Mouse (Mus musculus) gastrocnemius, postnatal 4 days (tissue): ENCODE measurements at regions not wholly inside any gene's neighbourhood (a gene's known extent, or its start where the extent isn't known, plus 50 kb on each side); places are given as distances from the start of the nearest gene placed in this dataset.

Experiments used
- DNase-seq, 2 experiments: peaks; one replicate each; pipeline ENCODE4 v3.0.0; 2021 to 2022; ENCODE audit warnings: low spot score in 2 of 2, mixed read lengths in 2 of 2

DNA sequence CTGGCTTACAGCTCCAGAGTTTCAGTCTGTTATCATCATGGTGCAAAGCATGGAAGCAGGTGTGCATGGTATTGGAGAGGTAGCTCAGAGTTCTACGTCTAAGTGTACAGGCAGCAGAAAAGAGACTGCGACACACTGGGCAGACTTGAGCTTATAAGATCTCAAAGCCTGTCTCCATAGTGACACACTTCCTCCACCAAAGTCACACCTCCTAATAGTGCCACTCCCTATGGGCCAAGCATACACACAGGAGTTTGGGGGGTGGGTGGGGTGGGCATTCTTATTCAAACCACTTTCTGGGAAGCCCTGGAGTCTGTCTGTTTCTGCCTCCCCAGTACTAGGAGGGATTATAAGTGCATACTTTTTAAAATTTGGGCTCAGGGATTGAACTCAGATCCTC, 219.5 kb upstream of the Prok2 start:
- DNase-seq = no peak

- DNase-seq = no peak
Observed at GRCm38 (mm10) chr6:99942958-99943357, 216.8 kb upstream of the Prok2 start.

- DNase-seq = no peak
Observed at GRCm38 (mm10) chr6:99940118-99940517, 213.9 kb upstream of the Prok2 start.

DNA sequence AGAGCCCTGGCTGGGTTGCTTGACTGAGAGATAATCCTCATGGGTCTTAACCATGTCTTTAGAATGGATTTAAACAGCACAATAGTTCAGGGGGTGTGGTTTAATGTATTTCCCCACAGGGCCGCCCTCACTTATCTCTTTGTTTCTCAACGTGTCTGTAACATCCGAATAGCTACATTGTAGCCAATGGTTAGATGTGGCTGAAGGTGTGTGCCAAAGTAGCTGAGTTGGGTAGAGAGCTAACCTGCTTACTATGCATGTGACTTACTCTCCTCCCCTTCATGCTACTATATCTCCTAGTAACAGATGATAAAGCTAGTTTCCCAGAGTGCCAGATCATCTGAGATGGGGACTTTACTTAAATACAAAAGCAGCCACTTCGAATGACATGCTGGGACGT, 213.2 kb upstream of the Prok2 start:
- DNase-seq = no peak

- no peak for DNase-seq
Observed at GRCm38 (mm10) chr6:99938949-99939348, 212.8 kb upstream of the Prok2 start.

DNA sequence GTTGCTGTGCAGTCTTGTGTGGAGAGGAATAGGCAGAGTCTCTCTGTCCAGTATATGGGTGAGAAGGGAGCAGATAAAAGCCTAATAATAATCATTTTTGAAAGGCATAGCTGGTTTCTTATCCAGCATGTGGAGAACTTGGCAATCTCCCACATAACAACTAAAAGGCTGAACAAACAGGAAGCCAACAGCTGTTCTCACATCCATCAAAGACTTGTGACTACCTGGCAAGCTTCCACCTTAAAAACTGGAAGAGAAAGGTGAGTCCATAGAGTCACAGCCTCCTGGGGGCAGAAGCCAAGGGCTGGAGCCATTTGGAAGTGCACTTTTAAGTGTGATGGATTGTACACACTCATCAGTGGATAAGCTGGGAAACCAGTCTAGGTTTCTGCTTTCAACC, 210.5 kb upstream of the Prok2 start:
- no peak for DNase-seq

GRCm38 (mm10) chr6:99935373-99935772, 209.2 kb upstream of the Prok2 start:
- no peak for DNase-seq

- DNase-seq = peak in 1 of 2 experiments; percentile 19
Observed at GRCm38 (mm10) chr6:99934394-99934793, 208.2 kb upstream of the Prok2 start.

GRCm38 (mm10) chr6:99933404-99933803, 207.2 kb upstream of the Prok2 start:
- no peak for DNase-seq

GRCm38 (mm10) chr6:99932923-99933322, 206.7 kb upstream of the Prok2 start:
- no peak for DNase-seq

DNA sequence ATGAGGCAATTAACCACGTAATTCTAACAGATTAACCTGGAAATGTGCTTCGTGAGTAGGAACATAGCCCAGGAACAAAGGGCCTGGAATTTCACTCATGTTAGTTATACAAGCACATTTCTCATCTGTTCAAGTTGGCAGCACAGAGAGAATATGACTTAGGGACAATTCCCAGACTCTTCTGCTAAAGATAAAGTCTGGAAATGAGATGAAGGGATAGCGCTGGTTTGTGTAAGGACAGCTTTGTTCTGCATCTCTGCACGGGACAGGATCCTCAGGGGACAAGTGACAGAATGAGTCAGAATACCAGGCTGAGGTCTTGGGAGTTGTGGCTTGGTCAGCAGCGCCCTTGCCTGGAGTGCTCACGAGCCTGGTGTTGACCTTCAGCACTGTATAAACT, 206.2 kb upstream of the Prok2 start:
- no peak for DNase-seq

DNA sequence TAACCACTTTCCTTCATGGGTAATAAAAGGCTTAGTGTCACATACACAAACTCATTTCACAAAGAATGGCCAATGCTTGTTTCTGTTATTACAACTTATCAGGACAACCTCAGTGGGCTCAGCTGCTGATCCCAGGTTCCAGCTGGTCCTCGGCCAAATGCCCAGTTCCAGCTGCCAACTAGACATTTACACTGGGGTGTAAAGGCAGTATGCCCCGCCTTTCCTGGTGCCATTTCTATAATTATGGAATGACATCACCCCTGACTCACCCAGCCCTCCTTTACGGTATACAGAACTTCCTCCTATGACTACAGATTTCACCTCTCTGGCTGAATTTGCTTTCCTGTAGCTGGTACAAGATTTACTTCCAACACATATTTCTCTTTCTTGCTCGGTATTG, 205.4 kb upstream of the Prok2 start:
- peak in 1 of 2 experiments; percentile 23 for DNase-seq

DNA sequence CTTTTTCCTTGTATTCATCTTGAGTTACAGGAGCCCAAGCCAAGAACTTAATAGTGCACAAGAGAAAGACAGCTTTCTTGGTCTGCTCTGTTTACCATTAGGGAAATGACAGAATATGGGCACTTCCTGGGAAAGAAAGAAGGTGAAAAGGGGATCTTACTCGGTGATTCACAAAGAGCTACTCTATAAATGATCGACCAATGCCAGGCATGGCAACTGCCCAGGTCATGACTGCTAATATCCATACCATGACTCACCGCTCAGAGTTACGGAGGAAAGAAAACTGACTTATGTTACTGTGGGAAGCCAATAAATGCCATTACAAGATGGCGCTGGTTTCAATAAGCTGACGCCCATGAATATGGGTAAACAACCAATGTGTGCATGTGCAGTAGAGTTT, 204.1 kb upstream of the Prok2 start:
- no peak for DNase-seq

DNA sequence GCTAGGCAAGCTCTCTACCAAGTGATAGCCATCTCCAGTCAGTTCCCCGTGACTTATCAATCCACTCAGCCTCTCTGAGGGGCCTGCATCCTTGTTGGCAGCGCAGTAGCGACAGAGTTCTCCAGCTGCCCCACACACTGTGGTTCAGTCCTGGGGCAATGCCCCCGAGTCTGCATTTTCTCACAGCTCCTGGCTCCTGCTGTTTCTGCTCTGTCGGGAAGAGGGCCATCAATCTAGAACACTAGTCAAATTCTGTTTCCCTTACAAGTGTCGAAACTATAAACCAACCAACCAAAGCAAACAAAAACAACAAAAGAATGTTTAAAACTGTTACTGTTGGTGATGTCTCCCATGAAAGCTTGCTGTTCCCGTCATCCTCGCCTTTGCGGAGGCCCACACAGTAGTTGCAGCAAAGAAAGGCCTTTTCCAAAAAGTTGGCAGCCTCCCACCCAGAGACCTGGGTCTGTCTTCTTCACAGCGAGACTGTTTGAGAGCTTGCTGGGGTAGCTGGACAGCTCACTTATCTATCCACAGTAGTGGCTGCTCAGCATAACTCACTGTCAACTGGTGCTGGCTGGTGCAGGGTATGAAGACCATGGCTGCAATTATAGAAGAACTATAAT, 201.9 kb upstream of the Prok2 start:
- no peak for DNase-seq

- no peak for DNase-seq
Observed at GRCm38 (mm10) chr6:99924181-99924580, 198.0 kb upstream of the Prok2 start.

DNA sequence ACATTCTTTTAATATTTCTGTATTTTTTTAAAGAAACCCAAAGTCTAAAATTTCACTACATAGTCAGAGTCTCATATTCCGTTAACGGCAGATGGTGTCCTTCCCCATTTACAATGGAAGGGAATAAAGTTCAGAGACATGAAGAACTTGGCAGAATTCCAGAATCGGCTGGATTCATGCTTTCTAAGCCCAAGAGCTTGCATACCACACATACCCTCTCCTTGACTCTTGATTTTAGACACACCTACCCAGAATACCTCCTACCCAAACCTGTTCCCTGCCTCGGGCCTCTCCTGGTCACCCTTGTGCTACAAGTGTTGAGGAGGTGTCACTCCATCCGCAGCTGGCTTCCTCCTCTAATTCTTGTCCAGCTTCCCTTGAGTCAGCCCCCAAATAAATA, 195.8 kb upstream of the Prok2 start:
- no peak for DNase-seq

GRCm38 (mm10) chr6:99919816-99920562, 193.8 kb upstream of the Prok2 start:
- no peak for DNase-seq

DNA sequence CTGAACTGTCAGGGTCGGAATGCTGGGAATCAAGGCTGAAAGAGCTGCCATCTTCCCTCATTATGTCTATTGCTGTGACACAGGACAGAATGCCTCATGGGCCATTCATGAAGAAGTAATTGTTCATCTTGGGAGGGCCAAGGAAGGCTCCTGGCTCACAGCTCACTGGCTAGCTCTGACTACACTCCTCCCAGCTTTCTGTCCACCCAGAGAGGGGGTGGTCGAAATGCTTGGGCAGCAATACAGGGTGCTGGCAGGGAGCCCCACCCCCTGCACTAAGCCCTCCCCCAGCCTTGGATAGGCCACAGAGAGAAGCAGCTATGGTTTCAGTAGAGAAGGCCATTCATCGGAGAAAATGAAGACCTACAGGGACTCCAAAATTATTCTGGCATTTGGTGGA, 192.2 kb upstream of the Prok2 start:
- no peak for DNase-seq

GRCm38 (mm10) chr6:99909921-99910320, 183.7 kb upstream of the Prok2 start:
- no peak for DNase-seq

GRCm38 (mm10) chr6:99909459-99909858, 183.3 kb upstream of the Prok2 start:
- no peak for DNase-seq

DNA sequence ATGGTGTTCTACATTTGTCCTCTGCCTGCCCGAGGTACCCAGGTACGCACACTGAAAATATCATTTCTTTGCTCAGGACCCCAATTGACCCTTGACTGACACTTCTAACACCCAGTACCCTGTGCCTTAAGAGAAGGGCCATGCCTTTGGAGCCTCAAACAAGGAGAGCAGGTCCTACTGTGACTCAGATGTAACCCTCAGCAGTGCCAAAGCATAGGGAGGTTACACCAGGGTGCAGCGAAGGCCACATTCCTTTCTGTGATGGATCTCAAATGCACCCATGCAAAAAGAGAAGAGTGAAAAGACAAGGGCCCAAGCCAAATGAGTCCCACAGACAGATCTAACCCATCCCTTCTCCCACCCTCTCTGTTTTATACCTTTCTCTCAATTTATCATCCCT, 181.9 kb upstream of the Prok2 start:
- no peak for DNase-seq

- no peak for DNase-seq
Observed at GRCm38 (mm10) chr6:99905194-99905593, 179.0 kb upstream of the Prok2 start.

DNA sequence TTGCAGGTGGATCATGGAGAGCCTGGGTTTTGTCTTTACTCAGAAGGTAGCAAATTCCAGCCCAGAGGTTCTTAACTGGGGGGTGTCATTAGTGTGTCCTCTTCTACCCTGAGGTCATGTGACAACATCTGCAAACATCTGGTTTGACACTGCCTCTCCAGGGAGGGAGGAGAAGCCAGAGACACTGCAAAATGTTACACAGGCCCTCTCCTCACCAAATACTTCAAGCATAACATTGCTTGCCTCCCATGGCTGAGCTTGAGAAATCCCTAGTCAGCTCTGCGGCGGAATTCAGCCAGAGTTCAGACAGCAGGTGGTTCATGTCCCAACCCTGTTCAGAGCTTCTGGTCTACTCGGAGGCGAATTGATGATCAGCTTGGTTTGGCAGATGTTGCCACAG, 178.4 kb upstream of the Prok2 start:
- DNase-seq = no peak
